Mouse (Mus musculus): ENCODE measurements around the gene Adh7.

- no peak for TF ChIP-seq CTCF (IDR thresholded peaks at IDR 0.05; ENCODE audit: control insufficient read depth, insufficient read depth, insufficient replicate concordance, low read depth, low read length)
- no peak for TF ChIP-seq POLR2A (IDR thresholded peaks at IDR 0.05; ENCODE audit: control insufficient read depth, low read depth, low read length)
Measured at GRCm38 (mm10) chr3:138260721-138261669, 43.4 kb downstream of the Adh7 start, which contains the start of gene Adh1.
